Comparison of ENCODE assay signal across 11 mouse cellular contexts in the genomic region with DNA sequence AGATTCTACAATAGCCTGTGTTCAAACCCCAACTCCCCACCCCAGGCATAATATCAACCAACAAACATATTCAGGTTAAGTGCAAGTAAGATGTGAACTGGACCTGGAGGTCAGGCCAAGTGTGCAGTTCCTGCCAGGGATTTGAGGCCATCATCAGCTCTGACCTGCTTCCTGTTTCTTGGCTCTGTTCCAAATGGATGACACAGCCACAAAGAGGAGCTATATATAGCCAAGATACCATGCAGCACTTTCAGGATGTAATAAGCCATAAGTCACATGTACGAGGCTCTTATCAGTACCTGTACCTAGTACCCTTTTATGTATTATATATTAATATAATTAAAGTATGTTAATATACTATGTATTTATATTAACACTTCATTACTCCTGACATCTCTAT. TPM values are rescaled to one million over a fixed set of nuclear protein-coding genes. Genes with fewer than 3 reads are reported as not detected.
DNase-seq lines count a peak whose midpoint lies in the region; ATAC-seq lines count a peak whose summit lies in the region.
"Had no signal": no experiment of that assay in that cellular context is flagged by ENCODE, and none has a peak within 500 bp of the region (broad histone marks: within the 10 kb centered on the region; RNA-seq: fewer than 3 reads in every experiment).

No protein-coding gene starts in this region.

- no peak overlapping the region for H3K27ac ChIP-seq in liver, embryonic 13.5 days
- H3K27ac ChIP-seq in liver, embryonic 12.5 days = no peak overlapping the region
- H3K27ac ChIP-seq: midbrain, embryonic 10.5 days had no signal

- H3K9me3 ChIP-seq in liver, embryonic 13.5 days (replicated peaks) = no peaks in the 10 kb centered on the region
- H3K9me3 ChIP-seq in liver, embryonic 12.5 days (replicated peaks) = no peaks in the 10 kb centered on the region

- peaks cover 24% of the 10 kb centered on the region for H3K4me1 ChIP-seq in liver, embryonic 13.5 days (replicated peaks)
- H3K4me1 ChIP-seq in liver, embryonic 12.5 days = peaks cover 22% of the 10 kb centered on the region

- H3K4me2 ChIP-seq in liver, embryonic 13.5 days = no peak overlapping the region
- no peak overlapping the region for H3K4me2 ChIP-seq in liver, embryonic 12.5 days

- intact Hi-C loops in gastrocnemius, postnatal 14 days (cut with DNase I; ENCODE audit: low total_unique reads) = no loop called here

- peak; percentile 10 to 16 for DNase-seq in cerebellum, adult 18-20 months
- no peak for DNase-seq in cerebellum, postnatal 36 days
- no peak for DNase-seq in liver, embryonic 13.5 days
- peak; percentile 25 to 34 for DNase-seq in cerebellum, postnatal 10 days
- DNase-seq in right cerebral cortex, postnatal 25 days = no peak
- no peak for DNase-seq in gastrocnemius, postnatal 14 days
- DNase-seq: kidney, adult 18-20 months had no signal

- ATAC-seq in liver, embryonic 13.5 days (ENCODE audit: low read depth) = 0 out of 2 replicates have a peak, but pooled peaks have one; percentile 33
- ATAC-seq in liver, embryonic 12.5 days = no peak
- peak; percentile 25; the same call in 1 of the 2 replicates for ATAC-seq in megakaryocyte progenitor cell, adult 5-6 weeks (replicated peaks; ENCODE audit: poor library complexity)
- ATAC-seq: CD4-positive, CD25-positive, alpha-beta regulatory T cell, adult 4 months had no signal

- H3K9ac ChIP-seq in liver, embryonic 13.5 days = no peak overlapping the region
- H3K9ac ChIP-seq in liver, embryonic 12.5 days = no peak overlapping the region

- no peaks in the 10 kb centered on the region for H3K36me3 ChIP-seq in liver, embryonic 13.5 days
- peaks cover 9% of the 10 kb centered on the region for H3K36me3 ChIP-seq in liver, embryonic 12.5 days

- no peak overlapping the region for H3K4me3 ChIP-seq in liver, embryonic 13.5 days (replicated peaks)
- no peak overlapping the region for H3K4me3 ChIP-seq in liver, embryonic 12.5 days
- H3K4me3 ChIP-seq: midbrain, embryonic 10.5 days had no signal

- 23% methylated on average over 1 of the region's 1 CpGs for WGBS in liver, embryonic 13.5 days (ENCODE audit: insufficient replicate concordance)
- 32% methylated on average over 1 of the region's 1 CpGs for WGBS in liver, embryonic 12.5 days (ENCODE audit: insufficient replicate concordance)

- no peaks in the 10 kb centered on the region for H3K27me3 ChIP-seq in liver, embryonic 13.5 days
- no peaks in the 10 kb centered on the region for H3K27me3 ChIP-seq in liver, embryonic 12.5 days (replicated peaks)

RNA-seq across cellular contexts. Expression of a gene that starts 10.5 kb away (rescaled TPM):
- 1.2 and 1.3 TPM in 2 replicates for polyA plus RNA-seq in liver, embryonic 13.5 days (2015; fragmentation: Nextera tagmentation; extraction: Ambion mirVana)
- polyA plus RNA-seq in liver, embryonic 12.5 days (2016; fragmentation: Nextera tagmentation; extraction: Ambion mirVana) = 1.6 and 1.7 TPM in 2 replicates
- 8.9 and 10.5 TPM in 2 replicates for total RNA-seq in megakaryocyte progenitor cell, adult 5-6 weeks (2015)
- 1.5 and 1.6 TPM in 2 replicates for total RNA-seq in megakaryocyte progenitor cell, adult 5-6 weeks (2017)
- total RNA-seq in gastrocnemius, postnatal 14 days (2021) = 1 to 10 TPM; 8.7 to 9.7 TPM

Comparison
In these comparisons a context has a peak if more than half of its experiments do, and no peak if none do; other contexts are left out.
1. DNase-seq: peak in cerebellum, adult 18-20 months (2 of 2) and cerebellum, postnatal 10 days (2 of 2); none in cerebellum, postnatal 36 days (0 of 2), liver, embryonic 13.5 days (single experiment), right cerebral cortex, postnatal 25 days (single experiment) and gastrocnemius, postnatal 14 days (single experiment).